Mouse (Mus musculus): ENCODE measurements around the gene Plpp3.

Plpp3 gene

DNA sequence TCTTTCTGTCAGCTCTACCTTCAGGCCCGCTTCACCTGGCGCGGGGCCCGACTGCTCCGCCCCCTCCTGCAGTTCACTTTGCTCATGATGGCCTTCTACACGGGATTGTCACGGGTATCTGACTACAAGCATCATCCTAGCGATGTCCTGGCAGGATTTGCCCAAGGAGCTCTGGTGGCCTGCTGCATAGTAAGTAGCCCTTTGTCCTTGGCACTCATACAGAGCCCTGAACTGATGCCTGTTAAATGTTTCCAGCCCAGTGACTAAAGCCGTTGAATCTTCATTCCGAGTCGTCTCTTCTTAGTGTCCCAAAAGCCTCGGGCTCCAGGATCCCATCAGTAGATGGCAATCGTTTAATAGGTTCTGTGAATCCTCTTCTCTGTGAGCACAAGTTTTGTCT lies 62.2 kb downstream of the Plpp3 start:
- no peak for DNase-seq (ENCODE audit: low spot score)

GRCm38 (mm10) chr4:105220849-105221248 lies 63.7 kb downstream of the Plpp3 start:
- no peak for DNase-seq (ENCODE audit: low spot score)

GRCm38 (mm10) chr4:105221256-105221840 lies 64.2 kb downstream of the Plpp3 start:
- DNase-seq (ENCODE audit: low spot score) = no peak

- no peak for DNase-seq (ENCODE audit: low spot score)
Measured at GRCm38 (mm10) chr4:105223101-105223924, 66.2 kb downstream of the Plpp3 start.

GRCm38 (mm10) chr4:105223925-105224300 lies 66.8 kb downstream of the Plpp3 start:
- no peak for DNase-seq (ENCODE audit: low spot score)

- DNase-seq (ENCODE audit: low spot score) = no peak
Measured at GRCm38 (mm10) chr4:105225512-105225911, 68.4 kb downstream of the Plpp3 start.

GRCm38 (mm10) chr4:105226351-105226750 lies 69.2 kb downstream of the Plpp3 start:
- DNase-seq (ENCODE audit: low spot score) = no peak

DNA sequence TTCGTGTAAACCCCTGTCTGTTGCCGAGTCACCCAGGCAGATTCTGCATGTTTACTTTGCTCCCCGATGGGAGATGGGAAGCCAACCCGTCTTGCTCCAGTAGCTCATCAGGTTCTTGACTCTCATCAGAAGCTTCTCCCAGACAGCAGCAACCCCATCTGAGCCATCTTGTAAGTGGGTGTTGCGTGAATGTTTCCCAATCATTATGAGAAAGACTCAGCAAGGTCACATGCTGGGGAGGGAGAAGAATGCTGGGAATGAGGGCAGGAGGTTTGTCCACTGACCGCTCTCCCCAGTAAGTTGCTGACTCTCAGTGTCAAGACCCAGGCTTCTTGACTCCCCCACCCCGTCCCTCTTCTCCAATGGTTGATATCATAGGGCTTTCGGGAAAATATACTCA lies 73.0 kb downstream of the Plpp3 start:
- no peak for DNase-seq (ENCODE audit: low spot score)

GRCm38 (mm10) chr4:105240233-105240632 lies 83.1 kb downstream of the Plpp3 start:
- no peak for DNase-seq (ENCODE audit: low spot score)

GRCm38 (mm10) chr4:105244931-105245330 lies 87.8 kb downstream of the Plpp3 start:
- DNase-seq (ENCODE audit: low spot score) = no peak

- DNase-seq (ENCODE audit: low spot score) = peak; percentile 14
Measured at GRCm38 (mm10) chr4:105245479-105245944, 88.4 kb downstream of the Plpp3 start.

DNA sequence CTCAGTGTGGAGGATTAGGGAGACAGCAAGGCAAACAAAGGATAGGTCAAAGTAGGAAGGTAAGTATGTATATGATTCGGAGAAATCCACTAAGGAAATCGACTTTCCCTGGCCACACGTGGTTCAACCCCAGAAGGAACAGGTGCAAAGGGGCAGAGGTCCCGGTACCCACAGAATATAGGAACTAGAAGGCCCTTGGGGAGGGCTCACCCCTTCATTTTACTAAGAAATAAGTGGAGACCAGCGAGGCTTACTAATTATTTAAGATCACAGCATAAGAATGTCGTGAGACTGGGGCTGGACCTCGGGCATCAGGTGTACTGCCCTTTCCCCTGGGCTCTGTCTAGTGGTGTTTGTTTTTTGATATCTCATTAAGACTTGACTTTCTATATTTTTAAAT lies 89.2 kb downstream of the Plpp3 start:
- DNase-seq (ENCODE audit: low spot score) = no peak

DNA sequence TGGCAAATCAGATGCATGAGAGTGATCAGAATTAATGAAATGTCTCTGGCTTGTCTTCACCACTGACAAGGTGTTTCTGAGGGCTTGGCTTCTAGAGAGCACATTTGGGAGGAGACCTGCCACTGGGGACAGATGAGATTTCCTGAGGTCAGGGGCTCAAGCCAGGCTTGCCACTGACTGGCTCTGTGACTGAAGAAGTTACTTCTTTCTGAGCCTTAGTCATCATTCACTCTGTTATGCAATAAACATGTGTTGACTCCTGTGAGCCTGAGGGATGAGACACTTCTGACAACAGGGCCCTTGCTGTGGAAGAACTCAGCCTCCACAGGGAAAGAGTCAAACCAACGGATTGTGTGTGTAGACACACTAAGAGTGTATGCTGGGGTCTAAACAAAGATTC lies 91.0 kb downstream of the Plpp3 start:
- DNase-seq (ENCODE audit: low spot score) = no peak

- no peak for DNase-seq (ENCODE audit: low spot score)
Measured at GRCm38 (mm10) chr4:105249283-105249682, 92.1 kb downstream of the Plpp3 start.

DNA sequence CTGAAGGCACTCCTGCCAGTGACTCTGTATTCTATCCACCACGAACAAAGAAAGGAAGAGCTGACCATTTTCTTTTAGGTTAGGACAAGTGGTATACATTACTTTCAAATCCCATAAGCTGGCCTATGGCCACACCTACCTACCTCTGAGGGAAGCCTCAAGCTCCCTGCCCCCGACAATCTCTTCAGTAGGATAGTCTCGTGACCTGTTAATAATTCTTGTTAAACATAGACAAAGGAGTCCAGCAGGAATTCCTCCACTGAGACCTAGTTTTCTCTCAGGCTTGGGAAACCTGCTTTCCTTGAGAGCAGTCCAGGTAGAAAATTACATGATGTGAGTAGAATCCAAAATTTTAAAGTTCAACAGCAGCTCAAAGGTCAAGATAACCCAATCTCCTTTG lies 93.8 kb downstream of the Plpp3 start:
- DNase-seq (ENCODE audit: low spot score) = no peak

- no peak for DNase-seq (ENCODE audit: low spot score)
Measured at GRCm38 (mm10) chr4:105252044-105252443, 94.9 kb downstream of the Plpp3 start.

DNA sequence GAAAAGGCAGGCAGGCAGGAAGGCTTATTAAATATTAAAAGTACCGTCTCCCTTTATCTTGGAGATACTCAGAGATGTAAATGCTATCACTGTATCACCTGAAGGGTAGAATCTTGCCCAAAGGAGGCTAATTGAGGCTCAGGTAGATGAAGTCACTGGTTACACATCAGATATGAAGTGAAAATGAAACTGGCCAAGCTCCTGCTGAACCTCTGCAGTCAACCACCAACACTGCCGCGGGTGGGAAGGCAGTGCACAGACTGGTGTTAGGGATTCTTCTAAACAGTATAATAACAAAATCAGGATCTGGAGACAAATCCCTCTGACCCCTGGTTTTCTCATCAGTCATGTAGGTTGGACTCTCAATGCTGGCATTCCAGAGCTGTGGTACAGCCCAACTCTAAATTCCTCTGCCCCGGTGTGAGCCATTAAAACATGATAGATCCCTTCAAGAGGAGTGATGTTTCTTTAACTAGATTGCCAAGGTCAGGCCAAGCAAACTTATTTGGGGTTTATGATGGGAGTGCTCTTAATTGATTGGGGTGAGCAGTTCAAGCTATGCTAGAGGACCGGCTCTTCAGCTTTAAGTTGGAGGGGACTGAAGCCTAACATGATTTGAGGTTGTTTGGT lies 95.5 kb downstream of the Plpp3 start:
- DNase-seq (ENCODE audit: low spot score) = no peak

DNA sequence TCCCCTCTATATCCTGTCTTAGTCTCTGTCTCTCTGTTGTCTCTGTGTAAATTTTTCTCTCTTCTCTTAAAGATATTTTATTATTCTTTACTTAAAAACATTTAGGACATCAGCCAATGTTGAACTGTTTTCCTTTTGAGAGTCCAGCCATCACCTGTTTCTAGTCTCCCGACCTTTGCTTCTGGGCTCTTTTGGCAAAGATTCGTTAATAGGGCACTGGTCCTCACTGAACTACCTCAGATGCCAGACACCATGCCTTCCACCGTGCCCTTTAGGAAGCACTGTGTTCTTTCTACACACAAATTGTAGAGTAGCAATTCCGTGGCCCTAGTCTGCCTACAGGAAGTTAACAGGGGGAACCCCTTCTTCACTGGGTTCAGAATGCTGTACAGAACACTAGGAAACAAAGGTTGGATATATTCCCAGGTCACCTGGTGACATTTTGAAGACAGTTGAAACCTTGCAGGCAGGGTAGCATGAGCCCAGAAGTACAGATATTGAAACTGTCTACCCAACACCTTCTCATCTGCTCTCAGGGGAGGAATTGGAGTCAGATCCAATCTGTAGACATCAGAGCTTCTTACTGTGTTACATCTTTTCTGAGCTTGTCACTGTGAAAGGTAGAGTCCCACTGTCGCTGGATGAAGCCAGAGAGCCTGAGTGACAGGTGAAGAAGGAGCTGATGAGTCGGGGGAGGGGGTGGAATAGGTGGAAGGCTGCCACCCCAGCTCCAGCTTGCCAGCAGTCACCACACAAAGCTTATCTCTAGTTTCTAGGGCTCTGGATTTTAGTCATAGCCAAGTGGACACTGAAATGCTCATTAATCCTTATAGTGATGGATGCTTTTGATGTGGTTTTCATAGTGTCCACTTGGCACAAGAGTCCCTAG lies 96.5 kb downstream of the Plpp3 start:
- DNase-seq (ENCODE audit: low spot score) = no peak

DNA sequence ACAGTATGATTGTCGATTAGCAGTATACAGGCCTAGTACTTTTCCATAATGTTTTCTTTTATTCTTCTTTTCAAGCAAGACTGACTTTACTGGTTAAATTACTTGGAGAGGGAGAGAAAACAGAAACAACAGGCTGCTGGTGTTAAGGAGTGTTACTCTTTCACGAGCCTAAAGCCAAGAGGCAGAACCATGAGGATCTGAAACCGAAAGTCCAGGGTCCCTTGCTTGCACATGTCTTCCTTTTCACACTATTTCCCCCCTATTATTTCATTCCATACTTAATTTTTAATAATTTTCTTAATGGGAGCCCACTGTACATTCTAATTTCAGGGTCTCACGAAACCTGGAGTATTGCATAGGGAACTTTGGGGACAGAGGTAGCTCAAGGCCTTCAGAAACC lies 97.2 kb downstream of the Plpp3 start:
- no peak for DNase-seq (ENCODE audit: low spot score)

DNA sequence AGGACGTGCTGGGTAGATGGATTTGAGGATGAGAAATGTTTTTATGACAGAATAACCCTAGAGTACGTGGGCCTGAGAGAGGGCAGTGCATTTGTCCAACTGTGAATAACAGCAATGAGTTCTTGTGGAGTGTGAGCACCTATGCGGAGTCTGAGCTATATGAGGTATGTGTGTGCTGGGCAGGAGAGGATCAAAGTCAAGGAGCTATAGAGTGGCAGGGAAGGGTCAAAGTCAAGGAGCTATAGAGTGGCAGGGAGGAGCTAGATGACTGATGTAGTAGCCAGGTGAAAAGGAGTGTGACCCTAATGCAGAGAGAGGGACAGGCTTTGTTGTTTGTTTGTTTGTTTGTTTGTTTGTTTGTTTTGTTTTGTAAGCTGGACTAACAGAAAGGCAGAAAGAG lies 98.0 kb downstream of the Plpp3 start:
- DNase-seq (ENCODE audit: low spot score) = no peak

DNA sequence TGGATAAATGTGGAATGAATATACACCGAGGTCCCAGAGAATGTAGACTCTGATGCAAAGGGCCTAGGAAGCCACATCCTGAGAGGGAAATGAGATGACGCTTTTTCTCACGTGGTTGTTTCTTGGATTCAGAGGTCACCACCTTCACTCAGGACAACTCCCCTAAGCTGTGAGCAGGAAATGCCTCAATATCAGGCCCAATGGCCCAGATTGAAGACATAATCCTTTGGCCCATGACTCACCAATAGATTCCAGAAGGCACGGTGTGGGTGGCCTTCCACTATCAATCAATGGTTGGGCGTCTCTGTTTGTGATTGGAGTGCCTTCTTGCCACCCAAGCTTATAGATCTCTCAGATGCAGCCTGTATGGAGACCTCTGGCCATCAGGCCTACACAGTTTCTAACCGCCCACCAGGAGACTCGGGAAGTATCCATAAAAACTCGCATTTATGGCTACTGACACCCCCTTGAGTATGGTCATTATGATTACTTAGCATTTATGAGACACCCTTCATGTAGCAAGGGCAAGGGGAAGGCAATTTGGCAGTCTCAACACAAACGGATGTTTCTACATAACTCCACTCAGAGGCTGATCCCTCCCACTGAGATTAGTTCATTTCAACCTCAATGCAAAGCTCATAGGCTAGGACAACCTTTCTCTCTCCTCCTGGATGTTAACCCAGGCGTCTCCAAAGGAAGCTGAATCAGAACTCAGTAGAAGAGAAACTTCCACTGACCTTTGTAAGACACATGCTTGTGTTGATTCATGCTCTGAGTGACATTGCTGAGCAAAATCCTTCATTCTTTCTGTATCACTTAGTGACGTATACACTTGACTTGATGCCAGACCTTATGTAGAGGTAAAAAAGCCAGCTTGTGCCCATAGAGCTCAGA lies 100.8 kb downstream of the Plpp3 start:
- DNase-seq (ENCODE audit: low spot score) = no peak

Data from spleen, adult 12 weeks (tissue).